Mouse (Mus musculus): ENCODE results near the gene Ankrd6. TPM values are rescaled to one million over a fixed set of nuclear protein-coding genes. Genes with fewer than 3 reads are reported as not detected.

Ankrd6 gene
- polyA plus RNA-seq, 1 experiment from 2014 or later, result 12.7 TPM

DNA sequence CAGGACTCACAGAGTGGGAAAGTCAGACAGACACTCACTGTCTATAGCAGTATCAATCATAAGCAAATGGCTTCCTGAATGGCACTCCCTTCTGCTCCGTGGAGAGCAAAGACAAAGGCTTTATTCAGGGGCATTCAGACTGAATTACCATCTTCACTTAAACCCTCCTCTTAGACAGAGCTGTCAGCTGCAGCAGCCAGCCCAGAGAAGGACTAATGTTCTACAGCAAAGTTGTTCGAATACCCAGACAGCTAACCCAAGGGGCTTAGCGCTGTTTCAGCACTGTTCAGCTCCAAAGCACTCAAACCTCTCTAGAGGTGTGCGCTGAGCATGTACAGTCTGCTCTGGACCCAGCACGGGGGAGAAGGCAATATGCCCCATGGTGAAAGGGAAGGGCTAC is 32.1 kb downstream of the Ankrd6 start:
- no peak for ATAC-seq (ENCODE audit: insufficient number of reproducible peaks, insufficient read depth, low FRiP score, low TSS enrichment)
- Histone ChIP-seq H3K9me3 (0 out of 2 replicates have a peak, but pooled peaks cover 3% of the 10 kb centered on the region), H3K4me1 (peaks cover 18% of the 10 kb centered on the region; the same call in 1 of the 2 replicates), H3K27me3 (no peaks in the 10 kb centered on the region), H3K4me3 (no peak overlapping the region), H3K36me3 (no peaks in the 10 kb centered on the region), H3K27ac (no peak overlapping the region), H3K4me2 (replicated peaks) (no peak overlapping the region), H3K9ac (no peak overlapping the region)
- 53% methylated on average over 5 of the region's 5 CpGs for WGBS

DNA sequence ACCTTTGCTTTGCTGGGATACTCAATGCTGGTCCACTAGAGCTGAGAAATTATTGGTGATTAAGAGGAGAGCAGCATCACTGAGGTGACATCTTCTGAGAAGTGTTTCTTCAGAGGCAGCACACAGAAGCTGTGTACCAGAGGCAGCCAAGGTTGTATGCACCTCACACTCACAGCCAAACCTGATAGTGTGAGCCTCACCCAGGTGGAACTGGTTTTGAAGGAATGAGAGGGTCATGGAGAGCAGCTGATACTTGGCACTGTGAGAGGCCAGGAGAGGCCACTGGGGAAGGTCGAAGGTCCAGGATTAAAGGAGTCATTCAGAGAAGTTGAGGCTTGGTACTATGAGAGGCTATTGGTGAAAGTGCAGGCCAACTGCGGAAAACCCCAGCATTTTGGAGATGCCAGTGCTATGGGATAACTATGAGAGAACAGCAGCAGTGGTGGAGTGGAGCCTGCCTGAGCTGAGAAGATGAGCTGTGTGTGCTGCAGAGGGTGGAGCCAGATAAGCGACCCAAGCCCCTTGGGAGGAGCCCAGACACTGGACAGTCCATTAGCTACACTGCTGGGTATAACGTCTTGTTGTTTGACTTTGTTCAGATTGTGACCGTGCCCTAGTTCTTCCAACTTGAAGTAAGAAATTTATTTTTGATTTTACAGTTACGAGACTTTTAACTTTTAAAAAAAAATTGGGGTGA is 33.8 kb downstream of the Ankrd6 start:
- ATAC-seq (ENCODE audit: insufficient number of reproducible peaks, insufficient read depth, low FRiP score, low TSS enrichment), result no peak
- H3K27me3 ChIP-seq, result no peaks in the 10 kb centered on the region
- no peak overlapping the region for H3K4me3 ChIP-seq
- no peaks in the 10 kb centered on the region for H3K9me3 ChIP-seq
- 52% methylated on average over 6 of the region's 6 CpGs for WGBS
- no peaks in the 10 kb centered on the region for H3K36me3 ChIP-seq
- H3K4me2 ChIP-seq (replicated peaks), result no peak overlapping the region
- H3K27ac ChIP-seq, result no peak overlapping the region
- H3K4me1 ChIP-seq, result peaks cover 12% of the 10 kb centered on the region; the same call in 1 of the 2 replicates
- no peak overlapping the region for H3K9ac ChIP-seq

DNA sequence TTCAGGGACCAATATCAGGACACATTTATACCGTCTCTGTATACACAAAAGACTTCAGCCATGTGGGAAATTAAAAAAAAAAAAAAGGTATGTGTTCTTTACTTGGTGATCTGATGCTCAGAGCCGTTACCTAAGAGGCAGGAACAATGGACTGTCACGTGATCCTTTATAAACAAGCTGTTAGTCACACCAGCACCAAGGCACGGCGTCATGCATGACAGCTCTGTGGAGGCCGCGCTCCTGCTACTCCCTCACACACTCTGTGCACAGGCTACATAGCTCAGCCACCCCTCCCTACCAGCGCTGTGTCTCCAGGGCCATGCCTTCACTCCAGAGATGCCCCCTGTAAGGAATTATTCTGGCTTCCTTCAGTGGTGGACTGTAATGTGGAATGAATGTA is 34.7 kb downstream of the Ankrd6 start:
- H3K27ac ChIP-seq, result peak overlapping the region; percentile 58; the same call in 1 of the 2 replicates
- WGBS, result 31% methylated on average over 8 of the region's 8 CpGs
- no peaks in the 10 kb centered on the region for H3K36me3 ChIP-seq

DNA sequence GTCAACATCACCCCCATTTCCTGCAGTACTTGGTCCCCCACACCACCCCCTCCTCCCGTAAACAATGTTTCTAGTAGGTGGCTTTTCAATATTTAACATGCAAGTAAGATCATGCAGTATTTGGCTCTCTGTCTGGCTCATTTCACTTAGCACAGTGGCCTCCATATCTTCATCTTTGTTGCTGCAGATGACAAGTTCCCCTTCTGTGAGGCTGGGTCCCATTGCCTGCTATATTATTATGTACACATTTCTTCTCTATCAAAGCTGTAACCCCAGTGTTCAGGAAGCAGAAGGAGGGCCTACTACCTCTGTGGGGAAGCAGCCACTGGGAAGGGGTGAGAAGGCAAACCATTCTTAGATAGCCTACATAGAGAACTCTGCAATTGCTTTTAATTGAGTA is 40.6 kb downstream of the Ankrd6 start:
- no peak overlapping the region for H3K4me3 ChIP-seq
- no peaks in the 10 kb centered on the region for H3K4me1 ChIP-seq
- no peaks in the 10 kb centered on the region for H3K36me3 ChIP-seq
- no peak for ATAC-seq (ENCODE audit: insufficient number of reproducible peaks, insufficient read depth, low FRiP score, low TSS enrichment)
- H3K9me3 ChIP-seq, result no peaks in the 10 kb centered on the region
- no peak overlapping the region for H3K27ac ChIP-seq
- WGBS, result 90% methylated on average over 1 of the region's 1 CpGs
- no peak overlapping the region for H3K9ac ChIP-seq
- H3K4me2 ChIP-seq (replicated peaks), result no peak overlapping the region
- H3K27me3 ChIP-seq, result no peaks in the 10 kb centered on the region

More for the DNA sequence above, 34.7 kb downstream of the Ankrd6 start:
- Histone ChIP-seq H3K4me3 (no peak overlapping the region), H3K27me3 (no peaks in the 10 kb centered on the region), H3K9ac (no peak overlapping the region), H3K9me3 (no peaks in the 10 kb centered on the region), H3K4me2 (replicated peaks) (no peak overlapping the region), H3K4me1 (peaks cover 12% of the 10 kb centered on the region; the same call in 1 of the 2 replicates)
- peak; percentile 85; the same call in 1 of the 2 replicates for ATAC-seq (ENCODE audit: insufficient number of reproducible peaks, insufficient read depth, low FRiP score, low TSS enrichment)

DNA sequence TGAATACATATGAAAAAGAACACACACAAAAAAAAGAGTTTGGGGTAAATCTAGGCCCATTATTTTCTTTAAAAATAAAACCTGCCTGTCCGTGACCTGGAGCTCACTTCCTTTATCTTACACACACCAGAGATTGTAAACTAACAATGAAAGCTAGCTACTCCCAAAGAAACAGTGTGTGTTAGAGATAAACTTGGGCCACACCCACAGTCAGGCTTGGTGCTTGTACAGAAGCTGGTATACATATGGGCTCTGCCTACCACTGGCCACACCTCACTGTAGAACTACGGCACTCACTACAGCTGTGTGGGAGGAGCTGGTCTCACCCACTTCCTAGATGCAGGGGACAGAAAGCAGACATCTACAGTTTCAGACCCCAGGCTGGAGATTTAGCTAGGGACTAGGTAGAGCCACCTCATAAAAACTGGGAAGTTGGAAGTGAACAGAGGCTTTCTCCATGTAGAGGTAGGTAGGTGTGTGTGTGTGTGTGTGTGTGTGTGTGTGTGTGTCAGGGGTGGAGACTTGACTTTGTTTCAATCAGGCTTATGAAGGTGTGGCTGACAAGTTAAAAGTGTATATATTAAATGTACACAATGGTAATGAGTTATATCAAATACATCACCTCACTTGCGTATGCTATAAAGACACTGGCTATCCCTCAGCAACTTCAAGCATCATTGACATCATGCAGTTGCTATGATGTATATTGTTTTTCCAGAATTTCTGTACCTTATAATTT is 41.2 kb downstream of the Ankrd6 start:
- no peaks in the 10 kb centered on the region for H3K36me3 ChIP-seq
- no peak overlapping the region for H3K9ac ChIP-seq
- H3K27me3 ChIP-seq, result no peaks in the 10 kb centered on the region
- no peak overlapping the region for H3K27ac ChIP-seq
- H3K4me2 ChIP-seq (replicated peaks), result no peak overlapping the region
- no peaks in the 10 kb centered on the region for H3K4me1 ChIP-seq
- no peak overlapping the region for H3K4me3 ChIP-seq
- ATAC-seq (ENCODE audit: insufficient number of reproducible peaks, insufficient read depth, low FRiP score, low TSS enrichment), result no peak
- 75% methylated on average over 3 of the region's 3 CpGs for WGBS
- H3K9me3 ChIP-seq, result no peaks in the 10 kb centered on the region

DNA sequence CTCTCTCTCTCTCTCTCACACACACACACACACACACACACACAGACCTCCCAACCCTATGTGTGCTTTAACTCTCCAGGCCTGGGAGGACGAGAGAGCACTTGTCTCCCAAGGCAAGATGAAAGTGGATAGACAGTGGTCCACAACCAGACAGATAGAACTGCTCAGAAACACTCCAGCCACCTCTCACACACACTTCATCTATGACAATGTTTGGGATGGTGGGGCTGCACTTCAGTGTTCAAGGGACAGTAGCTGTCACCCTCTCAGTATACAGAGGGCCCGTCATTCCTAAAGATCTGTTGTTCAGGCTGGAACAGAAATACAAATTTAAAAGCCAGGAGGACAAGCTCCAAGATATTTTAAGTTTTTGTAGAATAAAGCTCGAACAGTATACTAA is 43.0 kb downstream of the Ankrd6 start:
- Histone ChIP-seq H3K4me2 (replicated peaks) (no peak overlapping the region), H3K36me3 (no peaks in the 10 kb centered on the region), H3K27ac (no peak overlapping the region), H3K4me3 (no peak overlapping the region), H3K9me3 (no peaks in the 10 kb centered on the region), H3K9ac (no peak overlapping the region), H3K27me3 (no peaks in the 10 kb centered on the region), H3K4me1 (no peaks in the 10 kb centered on the region)
- no peak for ATAC-seq (ENCODE audit: insufficient number of reproducible peaks, insufficient read depth, low FRiP score, low TSS enrichment)
- WGBS, result 72% methylated on average over 3 of the region's 3 CpGs

DNA sequence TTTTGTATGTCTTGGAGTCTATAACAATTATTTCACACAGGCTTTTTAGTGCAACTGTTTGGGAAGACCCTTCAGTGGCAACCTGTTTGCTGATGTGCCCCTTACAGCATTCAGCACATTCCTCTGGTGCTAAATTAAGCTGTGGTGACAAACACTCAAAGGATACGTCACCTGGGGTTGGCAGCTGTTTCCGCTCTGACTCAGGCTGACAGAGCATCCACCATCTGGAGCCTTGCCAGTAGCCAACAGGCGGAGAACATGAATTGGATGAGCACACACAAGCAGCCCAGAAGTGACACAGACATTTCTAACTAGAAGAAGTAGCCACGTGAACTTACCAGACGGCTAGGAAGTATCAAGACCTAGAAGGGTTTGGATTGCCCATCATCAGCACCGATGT is 44.0 kb downstream of the Ankrd6 start:
- H3K27me3 ChIP-seq, result no peaks in the 10 kb centered on the region
- no peak overlapping the region for H3K27ac ChIP-seq
- no peak overlapping the region for H3K9ac ChIP-seq
- no peak overlapping the region for H3K4me2 ChIP-seq (replicated peaks)
- 75% methylated on average over 6 of the region's 6 CpGs for WGBS
- no peaks in the 10 kb centered on the region for H3K9me3 ChIP-seq
- no peak overlapping the region for H3K4me3 ChIP-seq
- no peaks in the 10 kb centered on the region for H3K36me3 ChIP-seq
- no peak for ATAC-seq (ENCODE audit: insufficient number of reproducible peaks, insufficient read depth, low FRiP score, low TSS enrichment)
- no peaks in the 10 kb centered on the region for H3K4me1 ChIP-seq

DNA sequence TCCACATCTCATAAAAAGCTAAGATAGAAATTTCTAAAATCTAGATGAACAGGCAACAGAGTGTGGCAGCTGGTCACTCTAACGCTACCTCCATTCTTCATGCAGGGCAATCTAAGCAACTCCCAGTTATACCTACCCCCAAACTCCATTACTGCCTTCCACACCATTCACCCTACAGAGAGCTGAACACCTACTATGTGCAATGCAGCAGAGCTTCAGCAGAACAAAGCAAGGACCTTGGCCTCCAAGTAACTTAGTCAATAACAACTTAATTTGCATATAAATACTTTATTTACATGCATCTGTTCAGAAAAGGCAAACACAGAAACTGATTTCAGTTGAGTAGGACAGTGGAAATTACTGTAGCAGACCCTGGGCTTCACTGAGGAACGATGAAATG is 44.7 kb downstream of the Ankrd6 start:
- no peak overlapping the region for H3K27ac ChIP-seq
- H3K36me3 ChIP-seq, result no peaks in the 10 kb centered on the region
- 97% methylated on average over 2 of the region's 2 CpGs for WGBS
- H3K4me2 ChIP-seq (replicated peaks), result no peak overlapping the region
- no peak overlapping the region for H3K4me3 ChIP-seq
- no peaks in the 10 kb centered on the region for H3K27me3 ChIP-seq
- H3K4me1 ChIP-seq, result no peaks in the 10 kb centered on the region
- no peaks in the 10 kb centered on the region for H3K9me3 ChIP-seq
- no peak for ATAC-seq (ENCODE audit: insufficient number of reproducible peaks, insufficient read depth, low FRiP score, low TSS enrichment)
- no peak overlapping the region for H3K9ac ChIP-seq

DNA sequence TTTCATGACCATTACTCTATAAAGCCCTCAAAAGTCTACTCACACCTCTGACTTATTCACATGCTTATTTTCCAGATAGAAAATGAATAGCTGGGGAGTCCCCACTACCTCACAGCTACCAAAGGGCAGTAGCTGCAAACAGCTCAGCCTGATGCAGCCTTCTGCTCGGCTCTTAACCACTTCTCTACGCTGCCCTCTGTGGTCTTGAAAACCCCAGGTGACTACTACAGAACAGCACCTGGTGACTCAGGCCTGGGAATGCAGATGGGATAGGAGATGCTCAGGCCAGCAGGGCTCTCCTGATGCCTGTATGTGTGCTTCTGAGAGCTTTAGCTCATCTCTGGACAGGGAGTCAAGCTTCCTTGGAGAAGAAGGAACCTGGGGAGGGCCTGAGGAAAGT is 45.3 kb downstream of the Ankrd6 start:
- no peaks in the 10 kb centered on the region for H3K9me3 ChIP-seq
- H3K9ac ChIP-seq, result no peak overlapping the region
- H3K27ac ChIP-seq, result no peak overlapping the region
- no peaks in the 10 kb centered on the region for H3K36me3 ChIP-seq
- H3K4me2 ChIP-seq (replicated peaks), result no peak overlapping the region
- H3K4me3 ChIP-seq, result no peak overlapping the region
- 65% methylated on average over 2 of the region's 2 CpGs for WGBS
- no peak for ATAC-seq (ENCODE audit: insufficient number of reproducible peaks, insufficient read depth, low FRiP score, low TSS enrichment)
- H3K4me1 ChIP-seq, result no peaks in the 10 kb centered on the region
- no peaks in the 10 kb centered on the region for H3K27me3 ChIP-seq

DNA sequence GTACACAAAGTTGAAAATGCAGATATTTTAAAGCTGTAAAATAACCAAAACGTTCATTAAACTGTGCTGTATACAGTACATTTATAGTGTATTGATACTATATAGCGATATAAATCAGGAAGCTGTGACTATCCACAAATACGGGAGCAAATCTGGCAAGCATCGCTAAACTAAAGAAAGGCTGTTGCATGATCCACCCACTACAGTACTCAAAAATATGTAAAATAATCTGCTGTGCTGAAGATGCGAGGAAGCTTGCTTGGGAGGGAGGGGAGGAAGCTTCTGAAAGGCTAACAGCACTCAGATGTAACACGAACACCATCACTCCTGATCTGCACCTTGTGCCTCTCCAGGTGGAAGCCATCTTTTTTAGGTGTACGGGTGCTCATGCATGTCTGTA is 46.8 kb downstream of the Ankrd6 start:
- 75% methylated on average over 7 of the region's 7 CpGs for WGBS
- Histone ChIP-seq H3K4me3 (no peak overlapping the region), H3K9me3 (no peaks in the 10 kb centered on the region), H3K27me3 (no peaks in the 10 kb centered on the region), H3K4me1 (no peaks in the 10 kb centered on the region), H3K36me3 (no peaks in the 10 kb centered on the region), H3K9ac (no peak overlapping the region), H3K4me2 (replicated peaks) (no peak overlapping the region), H3K27ac (no peak overlapping the region)
- ATAC-seq (ENCODE audit: insufficient number of reproducible peaks, insufficient read depth, low FRiP score, low TSS enrichment), result no peak

DNA sequence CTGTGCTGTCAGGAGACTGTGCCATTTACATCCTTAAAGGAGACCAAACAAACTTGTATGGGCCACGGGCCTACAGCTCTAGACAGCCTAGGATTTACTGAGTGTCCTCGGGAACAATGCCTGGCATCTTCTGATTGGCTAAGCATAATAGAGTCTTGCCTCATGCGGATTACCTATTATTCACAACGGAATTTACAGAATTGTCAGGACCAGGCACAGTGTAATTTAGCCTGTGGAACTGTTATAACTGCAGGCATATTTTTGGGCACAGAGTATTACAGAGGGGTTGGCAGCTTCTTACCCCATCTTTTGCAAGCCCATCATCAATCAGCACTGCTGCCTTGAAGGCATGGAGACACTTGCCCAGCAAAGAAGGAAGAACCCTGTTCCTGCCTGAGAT is 51.6 kb downstream of the Ankrd6 start:
- ATAC-seq (ENCODE audit: insufficient number of reproducible peaks, insufficient read depth, low FRiP score, low TSS enrichment), result no peak
- Histone ChIP-seq H3K27me3 (no peaks in the 10 kb centered on the region), H3K4me3 (no peak overlapping the region), H3K9ac (no peak overlapping the region), H3K27ac (no peak overlapping the region), H3K36me3 (0 out of 2 replicates have a peak, but pooled peaks cover 5% of the 10 kb centered on the region), H3K4me1 (no peaks in the 10 kb centered on the region), H3K4me2 (replicated peaks) (no peak overlapping the region), H3K9me3 (peaks cover 8% of the 10 kb centered on the region)
- 47% methylated on average over 4 of the region's 4 CpGs for WGBS

DNA sequence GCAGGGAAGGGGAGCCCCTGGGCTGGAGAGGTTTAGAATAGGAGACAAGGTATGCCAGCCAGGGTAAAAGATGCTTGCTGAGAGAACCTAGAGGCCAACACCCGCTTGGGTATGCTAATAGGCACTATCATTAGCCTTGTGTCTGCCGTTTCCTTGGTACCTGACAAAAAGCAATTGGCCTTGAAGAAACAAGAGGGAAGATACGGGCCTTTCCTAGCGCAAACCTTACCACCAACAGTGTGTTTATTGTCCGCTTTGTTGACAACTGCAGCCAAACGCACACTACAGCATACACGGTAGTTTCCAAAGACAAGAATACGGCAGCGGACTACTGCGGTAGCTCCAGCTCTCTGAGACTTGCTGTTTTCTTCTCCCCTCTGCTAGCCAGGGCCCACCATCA is 59.3 kb downstream of the Ankrd6 start:
- 91% methylated on average over 10 of the region's 10 CpGs for WGBS
- Histone ChIP-seq H3K4me1 (0 out of 2 replicates have a peak, but pooled peaks cover 4% of the 10 kb centered on the region), H3K9me3 (peaks cover 18% of the 10 kb centered on the region), H3K36me3 (0 out of 2 replicates have a peak, but pooled peaks cover 5% of the 10 kb centered on the region), H3K4me3 (no peak overlapping the region), H3K9ac (no peak overlapping the region), H3K27me3 (no peaks in the 10 kb centered on the region), H3K27ac (no peak overlapping the region), H3K4me2 (replicated peaks) (no peak overlapping the region)
- ATAC-seq (ENCODE audit: insufficient number of reproducible peaks, insufficient read depth, low FRiP score, low TSS enrichment), result no peak

Measured in embryonic facial prominence, embryonic 12.5 days (tissue).